Mouse (Mus musculus) G1E (cell line): ENCODE measurements around the gene Aagab.

ENCODE experiments used
- CTCF ChIP-seq: IDR thresholded peaks from 2 replicates; pipeline ENCODE4 v1.5.1; 2012; ENCODE audit warnings: low read depth, low read length, inconsistent platforms, mixed read lengths
- GATA1 ChIP-seq: IDR thresholded peaks from 2 replicates; pipeline ENCODE4 v1.6.1; 2012; ENCODE audit warnings: borderline replicate concordance, low read length, inconsistent platforms, mixed read lengths
- POLR2AphosphoS5 ChIP-seq: IDR thresholded peaks from 2 replicates; pipeline ENCODE4 v1.6.1; 2012; ENCODE audit warnings: low read depth, low read length, inconsistent platforms; ENCODE audit not compliant: insufficient replicate concordance
- TAL1 ChIP-seq: conservative IDR thresholded peaks from 2 replicates; pipeline ENCODE4 v1.6.1; 2012; ENCODE audit warnings: low read depth, low read length, inconsistent platforms, mixed read lengths

- no peak for TF ChIP-seq CTCF
- TF ChIP-seq GATA1 = no peak
- no peak for TF ChIP-seq POLR2AphosphoS5
- TF ChIP-seq TAL1 = no peak
Measured at GRCm38 (mm10) chr9:63663222-63663621, 60.8 kb downstream of the Aagab start.
